Mouse (Mus musculus): ENCODE data around the gene Speer4c.
"Not testable (repeated sequence)": the region's sequence is repeated elsewhere in the genome, so short reads cannot be mapped to it uniquely, and the experiment has no call there.

DNA sequence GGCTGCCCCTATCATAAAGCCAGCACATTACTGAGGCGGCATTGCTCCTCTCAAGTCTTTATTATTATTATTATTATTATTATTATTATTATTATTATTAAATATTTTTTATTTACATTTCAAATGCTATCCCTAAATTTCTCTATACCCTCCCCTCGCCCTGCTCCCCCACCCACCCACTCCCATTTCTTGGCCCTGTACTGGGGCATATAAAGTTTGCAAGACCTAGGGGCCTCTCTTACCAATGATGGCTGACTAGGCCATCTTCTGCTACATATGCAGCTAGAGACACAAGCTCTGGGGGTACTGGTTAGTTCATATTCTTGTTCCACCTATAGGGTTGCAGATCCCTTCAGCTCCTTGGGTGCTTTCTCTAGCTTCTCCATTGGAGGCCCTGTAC is 40.1 kb downstream of the Speer4c start:
- not testable (repeated sequence) for TF ChIP-seq CTCF, EP300 (IDR thresholded peaks at IDR 0.05; ENCODE audit: low read depth)
